Mouse (Mus musculus) midbrain, embryonic 16.5 days (tissue): ENCODE measurements around the gene Mfsd2a. TPM values are rescaled to one million over a fixed set of nuclear protein-coding genes. Genes with fewer than 3 reads are reported as not detected.

Experiments
- ATAC-seq: fragments of 200-750 bp; cut with Nextera tagmentation; 2 replicates; pipeline ENCODE4 v1.8.0; 2017; ENCODE audit warnings: moderate TSS enrichment
- H3K27ac ChIP-seq: fragments of 300-500 bp; sonication (generic); 2 replicates; pipeline ENCODE4 v1.5.1; 2014; ENCODE audit warnings: mild to moderate bottlenecking, low read length, mixed read lengths
- H3K27me3 ChIP-seq: fragments of 300-500 bp; sonication (generic); 2 replicates; pipeline ENCODE4 v1.6.1; 2014; ENCODE audit warnings: low read depth, low read length, mixed read lengths; ENCODE audit not compliant: control insufficient read depth, insufficient read depth
- H3K36me3 ChIP-seq: fragments of 300-500 bp; sonication (generic); 2 replicates; pipeline ENCODE4 v1.6.1; 2014; ENCODE audit warnings: mild to moderate bottlenecking, low read length, moderate library complexity, mixed read lengths; ENCODE audit not compliant: control insufficient read depth, insufficient read depth
- H3K4me1 ChIP-seq: fragments of 300-500 bp; sonication (generic); 2 replicates; pipeline ENCODE4 v1.6.1; 2014; ENCODE audit warnings: mild to moderate bottlenecking, low read length, mixed read lengths; ENCODE audit not compliant: control insufficient read depth, insufficient read depth
- H3K4me2 ChIP-seq: fragments of 300-500 bp; sonication (generic); 2 replicates; pipeline ENCODE4 v1.6.1; 2014; ENCODE audit warnings: mild to moderate bottlenecking, low read length, mixed read lengths
- H3K4me3 ChIP-seq: fragments of 300-500 bp; sonication (generic); 2 replicates; pipeline ENCODE4 v1.5.1; 2014; ENCODE audit warnings: low read depth, mild to moderate bottlenecking, low read length, moderate library complexity, mixed read lengths
- H3K9ac ChIP-seq: fragments of 300-500 bp; sonication (generic); 2 replicates; pipeline ENCODE4 v1.6.1; 2014; ENCODE audit warnings: low read depth, low read length, mixed read lengths
- H3K9me3 ChIP-seq: fragments of 300-500 bp; sonication (generic); replicated peaks from 2 replicates; pipeline ENCODE4 v1.6.1; 2014; ENCODE audit warnings: mild to moderate bottlenecking, low read length, mixed read lengths; ENCODE audit not compliant: control insufficient read depth, poor library complexity, severe bottlenecking
- WGBS: fragments of 180-500 bp; shearing (Covaris S2); extraction: QIAGEN DNeasy Blood & Tissue Kit; methylation state at CpG from one replicate; pipeline ENCODE4 v1.1.7; 2014; 5-methylcytosine and 5-hydroxymethylcytosine counted together
- polyA plus RNA-seq: library from polyadenylated mRNA; unstranded; fragments of >200 nt; fragmentation: Nextera tagmentation; extraction: Ambion mirVana; gene quantifications from 2 replicates; pipeline ENCODE4 v1.2.1, GENCODE M21; 2015

The Mfsd2a gene
- polyA plus RNA-seq, 1 experiment from 2014 or later, result 32.3 TPM

DNA sequence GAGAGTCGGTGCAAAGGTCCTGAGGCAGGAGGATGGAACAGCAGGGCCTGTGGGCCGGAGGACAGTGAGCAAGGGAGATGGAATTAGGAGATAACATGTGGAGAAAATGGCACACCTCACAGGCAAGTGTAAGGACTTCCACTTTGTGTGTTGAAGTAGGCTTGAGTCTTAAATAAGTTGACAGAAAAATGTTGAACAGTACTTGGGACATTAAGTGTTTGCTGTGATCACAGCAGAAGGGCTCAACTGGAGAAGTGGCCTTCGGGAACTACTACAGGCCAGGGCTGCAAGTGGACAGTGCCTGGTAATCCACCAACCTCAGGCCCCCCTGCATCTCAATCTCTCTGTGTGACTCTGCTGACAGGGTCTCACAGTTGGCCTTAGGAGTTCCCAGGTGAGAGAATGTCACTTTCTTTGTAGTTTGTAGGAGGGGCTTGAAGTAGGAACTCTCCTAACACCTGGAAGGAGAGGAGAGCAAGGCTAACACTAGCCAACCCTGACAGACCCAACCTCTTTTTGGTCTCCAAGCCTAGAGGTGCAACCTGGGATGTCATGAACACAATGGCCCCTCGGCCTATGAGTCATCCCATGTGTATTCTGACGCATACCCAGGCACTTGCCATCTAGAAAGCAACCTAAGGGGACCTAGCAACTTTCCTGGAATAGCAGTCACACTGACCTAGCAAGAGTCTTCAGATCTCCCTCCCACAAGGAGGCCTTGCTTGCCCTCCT, 6.1 kb downstream of the Mfsd2a start:
- H3K4me3 ChIP-seq, result peak overlapping the region; percentile 24
- peak overlapping the region; percentile 66 for H3K9ac ChIP-seq
- no peaks in the 10 kb centered on the region for H3K36me3 ChIP-seq
- H3K4me1 ChIP-seq, result peaks cover 24% of the 10 kb centered on the region
- no peaks in the 10 kb centered on the region for H3K9me3 ChIP-seq
- H3K27ac ChIP-seq, result peak overlapping the region; percentile 76
- WGBS, result 59% methylated on average over 5 of the region's 5 CpGs
- peak overlapping the region; percentile 68 for H3K4me2 ChIP-seq
- ATAC-seq, result 0 out of 2 replicates have a peak, but pooled peaks have one; percentile 2
- H3K27me3 ChIP-seq, result no peaks in the 10 kb centered on the region

DNA sequence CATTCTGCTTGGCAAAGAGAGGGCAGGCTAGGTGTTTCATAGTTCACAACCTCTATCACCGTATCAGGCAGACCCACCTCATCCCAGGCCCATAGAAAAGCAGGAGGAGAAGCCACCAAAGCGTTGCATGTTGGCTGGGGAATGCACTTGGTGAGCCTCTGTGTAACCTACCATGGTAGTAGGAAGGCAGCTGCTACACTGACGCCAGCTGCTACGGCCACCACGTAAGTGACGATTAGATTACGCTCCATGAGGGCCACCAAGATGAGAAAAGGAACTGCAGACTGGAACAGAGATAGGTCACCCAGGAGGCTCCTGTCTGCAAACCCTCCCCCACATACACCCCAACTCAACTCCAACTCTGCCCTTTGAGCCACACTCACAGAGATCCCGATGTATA, 11.9 kb downstream of the Mfsd2a start:
- no peak overlapping the region for H3K4me2 ChIP-seq
- WGBS, result 91% methylated on average over 8 of the region's 8 CpGs
- H3K36me3 ChIP-seq, result peaks cover 7% of the 10 kb centered on the region; the same call in 1 of the 2 replicates
- no peak overlapping the region for H3K9ac ChIP-seq
- H3K4me3 ChIP-seq, result no peak overlapping the region
- H3K9me3 ChIP-seq, result no peaks in the 10 kb centered on the region
- H3K27me3 ChIP-seq, result no peaks in the 10 kb centered on the region
- no peak overlapping the region for H3K27ac ChIP-seq
- H3K4me1 ChIP-seq, result no peaks in the 10 kb centered on the region
- no peak for ATAC-seq

DNA sequence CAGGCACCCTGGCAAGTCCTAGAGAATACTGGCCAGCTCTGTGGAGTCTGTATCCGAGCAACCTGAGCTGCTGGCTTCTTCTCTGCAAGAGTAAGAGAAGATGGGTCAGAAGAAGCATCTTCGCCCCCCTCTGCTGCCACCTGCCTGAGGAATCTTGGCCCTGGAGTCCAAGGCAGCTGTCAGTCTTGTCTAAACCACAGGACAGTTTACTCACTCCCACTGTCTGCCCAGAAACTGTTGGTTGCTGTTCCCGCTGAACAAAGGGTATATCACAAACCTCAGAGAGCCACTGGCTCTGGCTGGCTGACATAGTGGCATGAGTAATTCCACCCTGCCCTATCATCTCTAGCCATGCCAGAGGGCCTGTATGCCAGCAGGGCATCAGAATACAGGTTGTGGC, 13.8 kb downstream of the Mfsd2a start:
- peaks cover 7% of the 10 kb centered on the region; the same call in 1 of the 2 replicates for H3K36me3 ChIP-seq
- 87% methylated on average over 3 of the region's 3 CpGs for WGBS
- no peak overlapping the region for H3K9ac ChIP-seq
- no peak overlapping the region for H3K4me2 ChIP-seq
- H3K4me3 ChIP-seq, result no peak overlapping the region
- H3K4me1 ChIP-seq, result no peaks in the 10 kb centered on the region
- no peaks in the 10 kb centered on the region for H3K9me3 ChIP-seq
- no peak overlapping the region for H3K27ac ChIP-seq
- no peak for ATAC-seq
- H3K27me3 ChIP-seq, result no peaks in the 10 kb centered on the region

DNA sequence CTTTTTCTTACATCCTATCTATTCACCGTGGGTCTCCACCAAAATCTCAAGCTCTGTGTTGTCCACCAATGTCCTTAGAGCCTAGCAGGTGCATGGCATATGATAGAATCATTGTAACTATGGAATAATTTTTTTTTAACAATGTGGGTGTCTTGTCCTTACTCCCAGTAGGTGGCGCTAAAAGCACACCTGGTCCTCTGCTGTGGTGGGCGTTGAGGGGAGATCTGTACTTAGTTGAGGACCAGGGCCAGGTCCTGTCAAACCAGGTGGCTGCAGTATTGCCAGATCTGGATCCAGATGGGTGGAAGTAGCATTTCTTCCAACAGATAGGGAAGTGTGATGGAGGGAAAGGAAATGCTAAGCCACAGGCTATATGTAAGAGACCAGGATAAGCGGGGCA, 16.6 kb downstream of the Mfsd2a start:
- no peak overlapping the region for H3K4me2 ChIP-seq
- H3K9me3 ChIP-seq, result no peaks in the 10 kb centered on the region
- 23% methylated on average over 4 of the region's 4 CpGs for WGBS
- peaks cover 7% of the 10 kb centered on the region; the same call in 1 of the 2 replicates for H3K36me3 ChIP-seq
- no peak for ATAC-seq
- H3K4me3 ChIP-seq, result no peak overlapping the region
- H3K27ac ChIP-seq, result no peak overlapping the region
- H3K9ac ChIP-seq, result no peak overlapping the region
- H3K27me3 ChIP-seq, result no peaks in the 10 kb centered on the region
- no peaks in the 10 kb centered on the region for H3K4me1 ChIP-seq

DNA sequence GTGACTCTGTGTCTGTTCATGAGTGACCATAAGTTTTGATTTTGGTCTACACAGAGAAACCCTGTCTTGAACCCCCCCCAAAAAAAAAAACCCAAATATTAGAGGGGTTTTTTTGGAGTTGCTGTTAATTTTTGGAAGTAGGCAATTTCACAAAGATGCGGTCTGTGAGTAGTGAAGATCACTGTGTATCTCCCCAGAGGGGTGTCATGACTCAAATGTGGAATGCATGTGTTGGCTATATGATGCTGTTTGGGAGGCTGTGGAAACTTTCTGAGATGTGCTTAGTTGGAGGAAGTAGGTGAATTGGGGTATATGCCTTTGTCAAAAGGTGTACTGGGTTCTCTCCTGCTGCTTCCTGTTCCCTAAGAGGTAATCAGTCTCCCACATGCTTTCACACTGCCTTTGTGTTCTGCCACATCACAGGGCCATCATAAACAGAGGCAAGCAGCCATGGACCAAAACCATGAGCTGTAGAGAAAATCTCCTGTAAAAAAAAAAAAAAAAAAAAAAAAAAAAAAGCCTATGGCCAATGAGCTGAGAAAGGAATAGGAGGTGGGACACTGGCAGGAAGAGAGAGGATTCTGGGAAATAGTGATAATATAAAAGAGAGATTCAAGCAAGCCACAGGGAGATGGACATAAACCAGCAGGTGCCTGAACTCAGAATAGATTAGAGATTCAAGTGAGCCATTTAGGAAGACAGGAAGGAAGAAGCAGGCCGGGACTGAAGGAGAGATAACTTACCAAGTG, 21.8 kb downstream of the Mfsd2a start:
- Histone ChIP-seq H3K27ac (no peak overlapping the region), H3K36me3 (no peaks in the 10 kb centered on the region), H3K4me3 (no peak overlapping the region), H3K27me3 (no peaks in the 10 kb centered on the region), H3K4me2 (no peak overlapping the region), H3K9me3 (no peaks in the 10 kb centered on the region), H3K4me1 (no peaks in the 10 kb centered on the region), H3K9ac (no peak overlapping the region)
- no peak for ATAC-seq
- 84% methylated on average over 2 of the region's 2 CpGs for WGBS

DNA sequence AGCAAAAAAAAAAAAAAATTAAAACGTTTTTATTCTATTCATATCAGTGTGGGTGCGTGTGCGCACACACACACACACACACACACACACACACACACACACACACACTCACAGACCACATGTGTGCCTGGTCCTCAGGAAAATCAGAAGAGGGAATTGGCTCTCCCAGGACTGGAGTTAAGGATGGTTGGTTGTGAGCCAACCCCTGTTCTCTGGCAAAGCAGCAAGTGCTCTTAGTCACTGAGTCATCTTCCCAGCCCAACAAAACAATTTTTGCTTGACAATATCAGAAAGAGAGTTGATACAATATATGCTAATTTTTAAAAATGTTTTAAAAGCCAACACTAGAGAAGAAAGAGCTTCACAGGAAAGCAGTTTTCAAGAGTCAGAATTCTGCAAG, 23.5 kb downstream of the Mfsd2a start:
- no peaks in the 10 kb centered on the region for H3K4me1 ChIP-seq
- H3K4me2 ChIP-seq, result no peak overlapping the region
- H3K9me3 ChIP-seq, result no peaks in the 10 kb centered on the region
- H3K27me3 ChIP-seq, result no peaks in the 10 kb centered on the region
- H3K27ac ChIP-seq, result no peak overlapping the region
- H3K36me3 ChIP-seq, result no peaks in the 10 kb centered on the region
- no peak overlapping the region for H3K9ac ChIP-seq
- 94% methylated on average over 3 of the region's 3 CpGs for WGBS
- H3K4me3 ChIP-seq, result no peak overlapping the region
- no peak for ATAC-seq

DNA sequence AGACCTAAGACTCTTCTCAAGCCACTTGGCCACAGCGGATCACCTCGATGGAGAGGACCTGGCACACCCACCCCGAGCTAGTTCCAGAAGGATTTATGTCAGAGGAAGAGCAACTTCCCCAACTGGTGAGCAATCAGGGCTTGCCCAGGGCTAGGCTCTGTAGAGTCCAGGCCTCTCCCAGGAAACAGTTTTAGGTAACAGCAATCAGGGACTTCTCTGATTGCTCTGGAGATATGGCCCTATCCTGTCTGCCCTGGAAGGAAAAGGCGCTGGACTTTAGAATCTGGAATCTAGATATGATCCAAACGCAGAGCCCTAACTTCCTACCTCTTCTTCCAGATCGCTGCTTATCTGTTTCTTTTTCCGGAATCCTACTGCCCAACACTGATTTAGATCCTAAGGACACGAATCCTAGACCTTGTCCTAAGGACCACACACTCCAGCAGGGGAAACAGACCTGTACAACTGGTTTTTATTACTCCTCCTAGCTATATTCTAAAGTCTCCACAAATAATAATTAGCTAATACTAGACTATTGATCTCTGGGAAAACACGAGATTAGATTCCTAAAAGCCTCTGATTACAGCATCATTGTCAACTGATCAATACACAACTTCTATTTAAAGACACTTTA, 25.4 kb downstream of the Mfsd2a start:
- Histone ChIP-seq H3K4me2 (no peak overlapping the region), H3K4me1 (no peaks in the 10 kb centered on the region), H3K27me3 (no peaks in the 10 kb centered on the region), H3K9me3 (no peaks in the 10 kb centered on the region), H3K9ac (no peak overlapping the region), H3K36me3 (no peaks in the 10 kb centered on the region), H3K4me3 (no peak overlapping the region), H3K27ac (no peak overlapping the region)
- 88% methylated on average over 9 of the region's 9 CpGs for WGBS
- ATAC-seq, result no peak

DNA sequence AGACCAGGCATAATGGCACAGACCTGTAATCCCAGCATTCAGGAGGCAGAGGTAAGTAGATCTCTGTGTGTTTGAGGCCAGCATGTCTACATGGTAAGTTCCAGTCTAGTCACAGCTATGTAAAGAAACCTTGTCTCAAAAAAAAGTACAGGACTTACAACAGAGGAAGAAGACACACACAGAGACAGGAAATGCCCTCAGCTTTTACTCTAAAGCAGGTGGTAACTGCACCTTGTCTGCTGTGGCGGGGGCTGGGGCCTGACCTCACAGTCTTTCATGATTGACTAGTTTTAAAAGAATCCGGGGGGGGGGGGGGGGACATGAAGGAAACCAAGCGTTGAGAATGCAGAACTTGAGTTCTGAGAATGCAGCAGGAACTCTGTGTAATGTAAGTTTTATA, 27.1 kb downstream of the Mfsd2a start:
- no peaks in the 10 kb centered on the region for H3K36me3 ChIP-seq
- no peak overlapping the region for H3K4me2 ChIP-seq
- no peaks in the 10 kb centered on the region for H3K4me1 ChIP-seq
- no peak for ATAC-seq
- H3K27ac ChIP-seq, result no peak overlapping the region
- no peak overlapping the region for H3K4me3 ChIP-seq
- H3K9me3 ChIP-seq, result no peaks in the 10 kb centered on the region
- no peak overlapping the region for H3K9ac ChIP-seq
- 42% methylated on average over 3 of the region's 3 CpGs for WGBS
- H3K27me3 ChIP-seq, result no peaks in the 10 kb centered on the region
